Mouse (Mus musculus): Measurements from ENCODE around the gene Lrrc73.

Lrrc73 gene

DNA sequence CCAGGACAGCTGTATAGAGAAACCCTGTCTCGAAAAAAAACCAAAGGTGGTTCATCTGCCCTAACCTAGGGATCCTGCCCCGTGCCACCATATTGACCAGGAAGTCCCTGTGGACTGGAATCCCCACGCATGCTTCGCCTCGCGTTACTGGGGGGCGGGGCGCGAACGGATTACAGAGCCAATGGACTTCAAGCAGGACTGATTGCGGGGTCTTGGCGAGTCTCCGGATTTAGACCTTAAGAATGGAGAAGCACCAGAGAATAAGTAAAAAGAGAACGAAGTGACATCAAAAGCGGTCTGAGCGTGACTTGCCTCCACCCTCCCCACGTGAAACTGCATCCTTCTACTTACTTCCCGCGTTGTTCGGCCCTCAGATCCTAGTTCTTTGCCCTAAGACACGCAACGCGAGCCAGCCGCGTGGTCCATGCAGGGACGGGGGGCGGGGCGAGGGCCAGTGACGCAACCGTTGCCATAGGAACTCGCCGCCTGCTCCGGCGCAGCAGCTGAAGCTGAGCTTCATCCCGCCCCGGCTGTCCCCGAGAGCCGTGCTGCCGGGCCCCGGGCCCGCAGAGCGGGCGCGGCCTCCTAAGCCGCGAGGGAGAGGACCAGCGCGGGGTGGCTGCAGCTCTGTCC lies at the start of gene Lrrc73:
Gene Lrrc73 (plus strand): TSS at position 80 of the 633 bp plus-strand sequence.
- DNase-seq (ENCODE audit: low spot score) = peak; percentile 94

DNA sequence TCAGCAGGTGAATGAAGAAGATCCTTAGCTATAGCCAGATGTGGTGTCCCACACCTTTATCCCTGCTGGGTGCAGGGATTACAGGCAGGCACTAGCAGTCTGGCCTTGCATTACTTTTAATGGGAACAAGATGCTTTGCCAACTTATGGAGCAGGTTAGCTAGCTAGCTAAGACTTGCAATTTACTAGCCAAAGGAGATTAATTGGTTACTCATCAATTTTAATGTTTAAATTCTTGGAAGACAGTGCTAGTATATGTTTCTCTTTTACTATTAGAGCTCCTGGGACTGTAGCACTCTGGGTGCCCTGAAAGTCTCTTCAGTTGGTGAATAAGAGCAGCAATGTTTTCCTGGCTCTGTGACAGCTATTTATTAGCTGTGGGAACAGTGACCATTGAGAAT lies 46.7 kb upstream of the Lrrc73 start:
- DNase-seq (ENCODE audit: low spot score) = no peak

DNA sequence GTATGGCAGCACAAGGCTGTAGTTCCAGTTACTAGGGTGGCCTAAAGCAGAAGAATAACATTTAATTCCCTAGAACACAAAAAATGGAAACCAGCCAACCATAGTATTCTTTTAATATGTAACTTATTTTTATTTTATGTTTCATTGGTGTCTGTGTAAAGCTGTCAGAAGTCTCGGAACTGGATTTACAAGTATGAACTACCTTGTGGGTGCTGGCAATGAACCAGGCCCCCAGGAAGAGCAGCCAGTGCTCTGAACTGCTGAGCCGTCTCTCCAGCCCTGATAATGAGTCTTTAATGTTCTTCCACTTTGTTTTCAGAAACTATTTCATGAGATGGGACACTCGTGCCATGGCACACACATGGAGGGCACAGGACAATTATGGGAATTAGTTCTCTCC lies 42.8 kb upstream of the Lrrc73 start:
- no peak for DNase-seq (ENCODE audit: low spot score)

DNA sequence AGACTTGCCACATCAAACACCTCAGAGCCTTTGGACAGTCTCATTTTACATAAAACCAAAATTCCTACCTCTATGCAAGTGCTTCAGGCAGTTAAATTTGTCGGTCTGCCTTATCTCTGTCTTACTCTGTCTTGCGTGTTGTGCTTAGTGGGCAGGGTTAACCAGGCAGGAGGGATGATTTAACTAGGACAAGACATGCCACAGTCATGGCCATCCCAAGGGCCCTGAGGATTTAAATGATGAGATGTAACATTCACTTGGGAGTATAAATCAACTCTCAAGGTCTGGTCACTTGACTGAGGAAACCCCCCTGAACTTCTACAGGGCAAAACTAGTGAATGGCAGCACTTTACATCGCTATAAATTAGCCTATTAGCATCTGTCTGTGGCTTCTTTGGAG lies 31.7 kb upstream of the Lrrc73 start:
- DNase-seq (ENCODE audit: low spot score) = no peak

DNA sequence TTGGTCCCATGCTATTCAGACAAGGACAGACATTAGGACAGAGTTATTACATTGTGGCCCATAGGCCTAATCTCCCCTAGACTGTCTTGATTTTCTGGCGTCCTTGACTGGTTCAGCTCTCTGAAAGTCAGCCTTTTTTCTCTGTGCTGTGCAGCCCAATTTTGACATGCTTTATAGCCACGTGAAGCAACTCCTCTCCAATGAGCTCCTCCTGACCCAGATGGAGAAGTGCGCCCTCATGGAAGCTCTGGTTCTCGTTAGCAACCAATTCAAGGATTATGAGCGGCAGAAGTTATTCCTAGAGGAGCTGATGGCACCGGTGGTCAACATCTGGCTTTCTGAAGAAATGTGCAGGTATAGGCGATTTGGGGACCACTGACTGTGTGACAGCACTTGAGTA lies 25.8 kb upstream of the Lrrc73 start:
- DNase-seq (ENCODE audit: low spot score) = no peak

DNA sequence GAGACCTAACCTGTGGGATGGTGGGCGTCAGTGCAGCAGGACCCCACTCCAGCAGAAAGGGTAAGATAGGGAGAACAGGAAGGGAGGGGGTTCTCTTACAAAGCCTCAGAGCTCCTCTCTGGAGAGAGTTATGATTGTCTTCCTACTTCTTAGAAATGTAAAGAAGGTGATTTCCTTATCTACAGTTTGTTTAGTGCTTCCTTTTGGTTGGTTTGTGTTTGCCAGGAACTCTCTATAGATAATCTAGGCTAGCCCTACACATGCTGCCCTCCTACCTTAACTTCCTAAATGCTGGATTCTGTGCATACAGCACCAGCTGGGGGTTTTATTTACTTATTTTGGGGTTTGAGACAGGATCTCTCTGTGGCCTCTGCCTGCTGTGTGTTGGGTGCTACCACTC lies 17.3 kb upstream of the Lrrc73 start:
- no peak for DNase-seq (ENCODE audit: low spot score)

DNA sequence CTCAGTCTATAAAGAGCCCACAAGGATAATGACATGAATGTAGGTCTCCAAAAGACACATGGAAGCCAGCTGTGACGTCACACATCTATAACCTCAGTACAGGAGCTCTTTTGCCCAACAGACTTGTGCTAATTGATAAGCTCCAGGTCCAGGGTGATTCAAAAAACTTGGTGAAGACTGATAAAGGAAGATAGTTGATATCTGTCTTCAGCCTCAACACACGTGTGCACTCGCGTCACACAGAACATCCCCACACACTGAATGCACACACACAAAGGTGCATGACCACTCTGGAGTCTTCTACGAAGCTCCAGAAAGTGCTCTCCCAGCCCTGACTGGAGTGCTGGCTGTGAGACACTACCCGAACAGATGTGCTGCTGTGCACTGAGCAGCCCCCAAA lies 16.3 kb upstream of the Lrrc73 start:
- no peak for DNase-seq (ENCODE audit: low spot score)

DNA sequence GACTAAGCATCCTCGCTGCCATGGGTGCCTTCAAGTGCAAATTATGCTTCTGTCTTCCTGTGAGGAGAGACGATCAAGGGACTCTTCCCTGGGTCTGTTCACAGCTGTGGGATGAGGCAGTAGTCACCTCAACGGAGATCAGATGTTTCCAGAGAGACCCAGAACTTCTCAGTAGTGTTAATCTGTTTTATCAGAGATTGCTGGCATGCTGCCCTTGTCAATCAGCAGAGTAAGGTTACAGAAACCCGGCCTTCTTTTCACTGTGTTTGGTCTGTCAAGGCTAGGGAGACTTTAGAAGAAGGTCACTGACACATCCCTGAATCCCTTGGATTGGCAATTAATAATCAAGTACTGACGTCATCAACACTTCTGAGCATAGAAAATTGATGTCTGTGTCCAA lies 15.9 kb upstream of the Lrrc73 start:
- DNase-seq (ENCODE audit: low spot score) = no peak

DNA sequence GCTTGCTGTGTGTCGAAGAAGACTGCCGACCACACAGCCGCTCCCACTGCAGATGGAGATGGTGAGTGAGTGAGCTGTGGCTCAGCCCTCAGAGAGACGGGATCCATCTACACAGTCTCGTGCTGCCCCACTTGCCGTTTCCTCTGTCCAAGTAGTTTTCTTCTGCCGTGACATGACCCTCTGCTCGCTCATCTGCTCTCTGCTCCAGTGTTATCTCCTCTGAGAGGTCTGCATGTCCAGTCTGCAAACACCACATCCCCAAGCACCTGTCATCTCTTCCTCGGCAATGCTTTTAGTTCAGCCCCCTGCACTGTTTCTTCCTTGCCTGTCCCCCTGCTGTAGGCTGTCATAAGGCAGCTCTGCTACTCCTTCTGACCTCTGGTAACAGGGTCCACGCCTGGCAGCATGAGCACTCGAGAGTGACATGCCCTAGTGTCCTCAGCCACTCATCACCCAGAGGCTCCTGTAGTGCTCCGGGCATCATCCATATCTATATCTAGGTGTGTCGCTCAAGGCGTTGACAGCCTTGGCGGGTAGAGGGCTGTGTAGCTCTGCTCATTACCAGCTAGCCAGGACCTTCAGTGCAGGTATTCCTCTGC lies 13.7 kb upstream of the Lrrc73 start:
- no peak for DNase-seq (ENCODE audit: low spot score)

DNA sequence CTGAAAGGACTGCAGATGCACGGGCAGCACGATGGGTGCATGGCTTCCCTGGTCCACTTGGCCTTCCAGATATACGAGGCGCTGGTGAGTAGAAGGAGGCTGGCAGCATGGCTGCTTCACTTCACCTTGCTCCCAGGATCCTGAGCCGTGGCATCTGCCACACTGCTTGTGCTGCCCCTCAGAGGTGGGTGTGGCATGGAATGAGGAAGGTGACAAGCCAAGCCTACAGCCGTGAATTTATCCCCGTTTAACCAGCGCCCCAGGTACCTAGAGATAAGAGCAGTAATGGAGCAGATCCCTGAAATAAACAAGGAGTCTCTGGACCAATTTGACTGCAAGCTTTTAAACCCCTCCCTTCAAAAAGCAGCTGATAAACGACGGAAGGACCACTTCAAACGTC lies 11.9 kb upstream of the Lrrc73 start:
- no peak for DNase-seq (ENCODE audit: low spot score)

DNA sequence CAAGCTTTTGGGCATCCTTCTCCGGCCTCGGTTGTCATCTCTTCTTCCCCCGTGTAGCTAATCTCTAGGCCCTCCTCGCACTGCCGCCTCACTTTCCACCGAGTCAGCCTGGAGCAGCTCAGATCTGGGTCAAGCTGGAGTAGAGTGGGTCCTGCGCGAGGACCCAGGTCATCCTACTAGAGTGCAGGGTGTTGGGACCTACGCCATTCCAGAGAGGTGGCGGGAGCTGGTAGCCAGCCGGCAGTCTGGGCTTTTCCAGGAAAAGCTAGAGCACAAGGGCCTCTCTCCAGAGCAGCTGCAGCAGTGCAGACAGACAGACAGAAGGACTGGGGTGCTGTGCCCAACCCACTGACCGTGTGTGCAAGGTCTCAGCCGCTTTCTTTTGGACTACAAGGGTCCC lies 11.1 kb upstream of the Lrrc73 start:
- no peak for DNase-seq (ENCODE audit: low spot score)

DNA sequence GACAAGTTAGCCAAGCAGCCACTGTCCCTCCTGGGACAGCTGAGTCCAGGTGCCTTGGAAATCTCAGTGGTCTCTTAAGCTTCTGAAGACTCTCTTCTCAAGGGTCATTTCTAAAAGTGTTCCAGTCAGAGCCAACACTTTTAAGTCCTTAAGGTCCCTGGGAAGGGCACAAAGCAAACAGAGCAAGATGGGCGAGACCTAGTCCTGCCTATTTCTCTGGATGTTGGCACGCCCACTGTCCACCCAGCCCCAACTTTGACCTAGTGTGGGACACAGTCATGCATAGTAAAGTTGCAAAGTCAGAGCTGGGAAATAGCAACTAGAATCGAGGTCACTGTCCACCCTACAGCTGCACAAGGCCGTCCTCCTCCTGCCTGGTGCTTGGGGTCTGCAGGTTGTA lies 10.3 kb upstream of the Lrrc73 start:
- no peak for DNase-seq (ENCODE audit: low spot score)

DNA sequence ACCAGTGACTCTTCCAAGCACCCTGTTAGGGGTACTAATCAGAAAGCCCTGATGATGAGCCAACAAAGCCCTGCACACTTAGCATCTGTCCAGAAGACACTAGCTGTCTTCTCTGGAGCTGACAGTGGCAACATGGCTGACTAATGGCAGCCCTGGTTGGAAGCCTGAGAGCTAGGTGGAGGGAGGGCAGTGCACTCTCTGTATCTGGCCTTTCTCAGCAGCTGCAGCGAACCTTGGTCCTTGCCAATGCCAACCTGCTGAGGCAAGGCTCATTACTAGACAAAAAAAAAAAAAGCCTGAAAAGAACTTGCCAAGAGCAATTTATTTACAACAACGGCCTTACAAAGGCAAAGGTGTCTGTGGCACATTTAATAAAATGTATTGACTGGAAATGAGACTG lies 9.7 kb upstream of the Lrrc73 start:
- no peak for DNase-seq (ENCODE audit: low spot score)

DNA sequence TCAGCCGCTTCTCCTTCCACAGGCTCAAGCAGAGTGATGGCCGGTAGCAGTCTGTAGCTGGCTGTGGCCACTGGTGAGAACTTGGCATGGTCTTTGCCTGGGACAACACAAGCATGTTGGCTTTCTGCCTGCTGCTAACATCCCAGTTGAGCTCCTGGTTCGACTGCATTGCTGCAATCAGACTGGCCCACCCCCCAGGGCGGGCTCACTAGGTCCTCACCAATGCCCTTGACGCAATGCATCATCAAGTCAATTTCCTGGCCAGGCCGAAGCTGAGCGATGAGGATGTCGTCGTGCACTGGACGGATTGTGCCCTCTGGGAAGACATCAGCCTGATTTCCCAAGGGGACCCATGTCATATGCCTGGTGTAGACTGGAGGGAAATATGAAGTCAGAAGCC lies 8.8 kb upstream of the Lrrc73 start:
- DNase-seq (ENCODE audit: low spot score) = no peak

DNA sequence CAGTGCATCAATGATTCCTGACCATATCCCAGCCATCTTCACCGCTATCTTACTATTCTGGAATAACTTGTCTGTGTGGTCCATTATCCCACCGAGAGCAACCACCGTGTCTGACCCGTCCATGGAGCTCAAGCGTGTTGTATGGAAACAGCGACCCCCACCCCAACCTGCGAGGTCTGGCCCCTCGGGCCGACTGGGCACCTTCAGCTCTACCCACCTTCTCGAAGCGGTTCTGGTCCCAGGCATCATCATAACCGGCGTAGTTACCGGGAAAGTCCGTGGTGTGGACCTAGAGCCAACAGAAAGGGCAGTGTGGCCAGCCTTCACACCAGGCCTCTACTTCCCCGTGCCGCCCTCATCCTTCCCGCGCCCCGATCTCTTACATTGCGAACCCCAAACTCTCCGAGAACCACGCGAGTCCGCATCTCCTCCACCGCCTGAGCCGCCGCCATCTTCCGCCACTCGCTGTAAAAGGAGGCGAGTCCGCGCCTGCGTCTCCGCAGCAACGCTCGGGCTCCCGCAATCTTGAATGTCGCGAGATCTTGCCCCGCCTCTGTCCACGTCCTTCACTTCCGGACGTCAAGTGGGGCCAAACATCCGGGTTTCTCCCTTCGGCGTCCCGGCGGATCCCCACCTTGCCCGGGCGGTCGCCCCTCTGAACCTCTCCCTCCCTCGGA lies 5.7 kb upstream of the Lrrc73 start, which contains the start of the genes Polr1c and Yipf3:
Gene Polr1c (minus strand): TSS at position 543 of the 677 bp plus-strand sequence.
Gene Yipf3 (plus strand): TSS at position 569 of the 677 bp plus-strand sequence.
- DNase-seq (ENCODE audit: low spot score) = peak; percentile 97

DNA sequence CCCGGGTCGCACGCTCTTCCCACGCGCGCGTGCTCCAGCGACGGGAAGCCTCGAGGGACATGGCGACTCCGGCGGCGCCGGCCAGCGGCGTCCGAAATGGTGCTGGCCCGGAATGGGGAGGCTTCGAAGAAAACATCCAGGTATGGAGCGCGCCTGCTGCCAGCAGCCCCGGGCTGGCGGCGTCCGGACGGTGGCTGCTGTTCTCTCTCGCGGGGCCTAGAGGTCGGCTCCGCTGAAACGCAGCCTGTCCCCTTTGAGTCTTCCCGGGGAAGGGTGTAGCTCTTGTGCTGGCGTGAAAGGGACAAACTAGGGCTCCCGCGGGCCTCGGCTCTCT lies 5.2 kb upstream of the Lrrc73 start:
- DNase-seq (ENCODE audit: low spot score) = no peak

DNA sequence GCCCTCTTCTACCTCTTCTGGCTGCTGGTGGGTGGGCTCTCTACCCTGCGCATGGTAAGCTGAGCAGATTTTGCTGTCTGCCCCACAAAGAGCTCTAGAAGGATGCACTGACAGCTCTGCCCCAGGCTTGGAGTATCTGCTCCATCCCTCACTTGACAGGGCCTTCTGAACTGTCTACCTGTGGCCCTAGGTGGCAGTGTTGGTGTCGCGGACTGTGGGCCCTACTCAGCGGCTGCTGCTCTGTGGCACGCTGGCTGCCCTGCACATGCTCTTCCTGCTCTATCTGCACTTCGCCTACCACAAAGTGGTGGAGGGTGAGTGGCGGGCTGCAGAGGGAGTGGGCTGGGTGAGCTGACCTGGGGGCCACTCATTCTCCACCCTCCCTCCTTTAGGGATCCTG lies 2.2 kb upstream of the Lrrc73 start:
- DNase-seq (ENCODE audit: low spot score) = no peak

DNA sequence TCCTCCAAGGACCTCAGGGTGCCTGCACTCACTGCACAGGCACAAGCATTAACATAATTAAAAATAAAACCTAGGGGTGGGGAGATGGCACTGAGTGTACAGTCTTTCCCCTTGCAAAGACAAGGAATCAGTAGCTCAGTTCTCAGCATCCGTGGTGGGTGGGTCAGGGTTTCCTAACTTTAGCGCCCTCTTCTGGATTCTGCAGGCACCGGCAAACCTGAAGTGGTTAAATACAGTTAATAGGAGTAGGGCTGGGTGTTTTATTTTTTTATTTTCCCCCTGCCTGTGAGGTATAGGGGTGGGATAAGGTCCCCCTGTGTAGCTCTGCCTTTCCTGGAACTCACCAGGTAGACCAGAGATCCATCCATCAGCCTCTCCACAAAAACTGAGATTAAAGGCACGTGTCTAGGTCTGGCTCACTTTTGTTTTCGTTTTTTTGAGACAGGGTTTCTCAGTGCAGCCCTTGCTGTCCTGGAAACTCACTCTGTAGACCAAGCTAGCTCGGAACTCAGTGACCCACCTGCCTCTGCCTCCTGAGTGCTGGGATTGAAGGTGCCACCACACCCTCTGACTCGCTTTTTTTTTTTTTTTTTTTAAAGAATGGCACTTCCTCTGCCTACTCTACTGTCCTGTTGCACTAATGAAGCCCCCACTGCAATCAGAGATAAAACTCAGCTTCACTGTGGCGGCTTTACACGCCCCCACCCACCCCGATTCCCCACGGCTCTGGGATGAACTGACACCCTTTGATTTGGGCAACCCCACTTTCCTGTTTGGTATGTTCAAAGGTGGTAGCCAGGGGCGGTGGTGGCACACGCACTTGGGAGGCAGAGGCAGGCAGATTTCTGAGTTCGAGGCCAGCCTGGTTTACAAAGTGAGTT lies 520 bp upstream of the Lrrc73 start:
- peak; percentile 73 for DNase-seq (ENCODE audit: low spot score)

DNA sequence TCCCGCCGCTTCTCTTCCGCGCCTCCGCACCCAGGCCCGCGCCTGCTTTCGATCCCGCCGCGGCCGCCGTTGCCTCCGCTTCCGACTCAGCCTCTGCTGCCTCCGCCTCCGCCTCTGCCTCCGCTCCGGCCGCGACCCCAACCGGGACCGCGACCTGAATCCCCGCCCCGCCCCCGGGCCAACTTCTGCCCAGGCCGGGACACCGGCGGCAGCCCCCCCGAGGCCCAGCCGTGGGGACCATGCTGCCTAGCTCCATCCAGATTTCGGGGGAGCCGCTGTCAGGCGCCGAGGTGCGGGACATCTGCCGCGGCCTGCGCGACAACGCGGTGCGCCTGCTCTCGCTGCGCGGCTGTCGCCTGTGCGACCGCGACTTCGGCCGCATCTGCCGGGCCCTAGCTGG lies 775 bp downstream of the Lrrc73 start:
- DNase-seq (ENCODE audit: low spot score) = peak; percentile 41

DNA sequence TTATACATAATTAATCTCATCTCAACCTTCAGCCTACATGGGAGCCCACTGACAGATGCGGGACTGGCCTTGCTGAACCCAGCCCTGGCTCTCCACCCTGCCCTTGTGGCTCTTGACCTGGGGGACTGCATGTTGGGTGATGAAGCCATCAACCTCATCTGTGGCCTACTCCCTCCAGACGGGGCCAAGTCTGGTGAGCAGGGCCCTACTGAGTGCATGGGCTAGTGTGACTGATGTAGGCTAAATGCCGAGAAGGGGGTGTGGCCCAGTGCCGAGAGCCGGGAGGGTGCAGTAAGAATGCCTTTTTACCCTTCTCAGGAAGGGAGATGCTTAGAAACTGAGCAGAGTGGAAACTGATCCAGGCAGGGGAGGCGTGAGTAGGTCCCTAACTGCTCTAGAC lies 1.8 kb downstream of the Lrrc73 start:
- DNase-seq (ENCODE audit: low spot score) = no peak

DNA sequence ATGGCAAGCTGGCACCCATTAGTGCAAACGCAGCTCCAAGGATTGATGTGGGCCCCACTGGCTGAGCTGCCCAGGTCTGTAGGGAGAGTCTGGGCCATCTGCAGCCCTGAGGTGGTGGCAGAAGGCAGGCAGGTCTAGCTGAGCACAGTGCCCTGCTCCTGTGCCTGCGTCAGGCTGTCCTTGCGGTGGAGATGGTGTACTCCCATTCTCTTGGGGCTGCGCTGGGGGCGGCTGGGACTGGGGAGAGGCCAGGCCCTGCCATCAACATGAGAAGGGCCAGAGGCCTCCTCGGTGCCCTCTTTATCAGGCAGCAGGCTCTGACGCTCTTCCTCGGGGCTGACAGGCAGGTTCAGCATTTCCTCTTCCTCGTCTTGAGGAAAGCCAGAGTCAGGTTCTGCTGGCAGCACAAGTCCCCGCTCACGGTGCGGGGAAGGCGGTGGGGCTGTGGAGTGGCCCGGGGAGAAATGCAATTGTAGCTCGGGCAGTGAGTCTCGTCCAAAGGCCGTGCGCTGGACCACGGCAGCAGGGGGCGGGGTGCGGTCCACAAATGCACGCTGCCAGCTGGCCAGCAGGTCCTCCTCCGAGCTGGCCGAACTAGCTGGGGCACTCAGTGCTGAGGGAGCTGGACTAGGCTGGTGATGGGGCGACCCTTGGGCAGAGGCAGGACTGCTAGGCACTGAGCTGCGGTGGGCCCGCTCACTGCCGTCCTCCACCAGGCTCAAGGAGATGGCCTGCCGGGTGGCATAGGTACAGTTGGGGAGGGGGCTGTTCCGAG lies 5.1 kb downstream of the Lrrc73 start:
- no peak for DNase-seq (ENCODE audit: low spot score)

DNA sequence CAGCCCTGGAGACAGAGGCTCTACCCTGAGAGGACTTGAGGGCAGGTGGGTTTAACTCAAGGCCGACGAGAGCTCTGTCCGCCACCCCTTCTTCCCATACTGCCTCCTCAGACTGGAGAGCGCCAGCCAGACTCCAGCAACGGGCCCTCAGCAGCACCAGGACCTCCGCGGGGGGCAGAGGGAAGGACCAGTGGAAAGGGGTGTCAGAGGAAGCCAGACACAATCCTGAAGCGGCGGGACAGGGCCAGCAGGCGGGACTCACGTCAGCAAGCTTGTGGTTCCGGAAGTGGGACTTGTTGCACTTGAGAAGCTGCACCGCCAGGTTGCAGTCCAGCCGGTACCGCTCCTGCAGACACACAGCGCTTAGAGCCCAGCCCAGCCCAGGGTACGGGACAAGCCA lies 6.3 kb downstream of the Lrrc73 start:
- DNase-seq (ENCODE audit: low spot score) = no peak

All from retina, embryonic 14.5 days (tissue).